Mouse (Mus musculus) megakaryocyte, embryonic 14.5 days (primary cell): ENCODE results near the gene Chd5.

Experiments
- FLI1 ChIP-seq: IDR thresholded peaks from 2 replicates; pipeline ENCODE4 v1.6.1; 2012; ENCODE audit warnings: low read length, inconsistent platforms, mixed read lengths
- GATA1 ChIP-seq: IDR thresholded peaks from 3 replicates; pipeline ENCODE4 v1.6.1; 2012; ENCODE audit warnings: mixed read lengths, low read length, inconsistent platforms, borderline replicate concordance

DNA sequence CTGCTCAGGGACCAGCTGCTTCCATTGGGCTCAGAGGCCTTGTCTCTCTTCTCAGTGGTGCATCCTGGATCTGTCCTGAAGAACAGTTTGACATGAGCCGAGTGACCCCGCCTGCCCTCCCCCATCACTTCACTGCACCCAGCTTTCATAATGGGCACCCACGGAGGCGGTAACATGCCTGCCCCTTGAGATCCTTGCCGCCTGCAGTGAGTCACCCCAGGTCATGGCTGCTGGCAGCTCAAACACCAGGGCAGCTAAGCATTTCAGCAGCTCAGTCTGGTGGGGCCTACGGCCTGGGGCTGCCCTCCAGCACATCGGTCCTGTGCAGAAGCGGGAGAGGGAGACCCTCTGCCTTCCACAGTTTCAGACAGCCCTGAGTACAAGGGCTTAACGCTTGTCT, 30.9 kb upstream of the Chd5 start:
- no peak for TF ChIP-seq GATA1
- no peak for TF ChIP-seq FLI1
